Mouse (Mus musculus) thymus, postnatal 25 days (tissue): ENCODE data around the gene Myt1l.

Source experiments
- DNase-seq: peaks from one replicate; pipeline ENCODE4 v3.0.0; 2022

Gene Myt1l

DNA sequence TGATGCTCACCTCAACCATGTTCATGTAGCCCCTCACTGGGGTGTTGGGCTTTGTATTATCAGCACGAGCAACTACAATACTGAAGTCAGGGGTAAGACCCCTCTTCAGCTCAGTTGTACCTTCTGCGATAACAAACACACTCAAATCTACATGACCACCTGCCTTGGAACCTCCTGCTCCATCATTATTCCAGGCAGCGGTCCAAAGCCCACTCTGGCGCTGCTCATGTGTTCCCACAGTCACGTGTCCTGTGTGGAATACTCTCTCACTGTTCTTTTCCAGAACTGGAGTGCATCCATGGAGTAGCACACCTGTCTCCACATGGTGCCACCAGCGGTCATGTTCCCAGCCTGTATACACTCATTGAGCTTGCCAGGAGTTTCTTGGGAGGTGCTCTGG is 42.2 kb downstream of the Myt1l start:
- no peak for DNase-seq

DNA sequence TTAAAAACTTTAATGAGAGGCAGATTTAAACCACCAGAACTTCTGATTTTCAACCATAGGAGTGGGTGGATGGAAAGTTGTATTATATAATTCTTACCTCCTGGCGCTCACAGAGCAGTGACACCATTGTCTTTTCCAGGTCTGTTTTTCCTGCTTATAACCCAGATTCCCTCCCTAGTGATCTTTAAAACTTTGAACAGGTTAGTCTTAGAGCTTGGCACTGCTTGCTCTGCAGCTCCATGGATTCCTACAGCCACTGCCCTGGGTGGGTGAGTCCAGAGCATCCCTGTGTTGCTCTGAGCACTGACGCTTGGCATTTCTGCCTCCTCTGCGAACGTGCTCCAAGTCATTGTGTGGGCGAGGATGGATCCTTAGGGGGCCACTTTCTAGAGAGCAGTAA is 43.4 kb downstream of the Myt1l start:
- no peak for DNase-seq

DNA sequence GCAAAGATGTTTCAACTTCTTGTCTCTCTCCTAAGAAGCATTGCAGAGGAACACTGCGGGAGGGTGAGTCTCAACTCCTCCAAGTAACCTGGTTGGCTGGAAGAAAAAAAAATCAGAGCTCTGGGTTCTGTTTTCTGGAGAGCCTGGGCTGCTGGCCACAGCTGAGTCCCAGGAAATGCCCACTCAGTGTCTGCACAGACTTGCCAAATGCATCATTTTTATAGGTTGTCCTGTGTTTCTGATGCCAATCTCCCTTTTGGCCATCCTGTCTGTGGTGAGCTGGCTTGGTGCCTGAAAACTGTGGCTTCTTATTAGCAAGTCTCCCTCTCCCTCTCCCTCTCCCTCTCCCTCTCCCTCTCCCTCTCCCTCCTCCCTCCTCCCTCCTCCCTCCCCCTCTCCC is 65.6 kb downstream of the Myt1l start:
- no peak for DNase-seq

DNA sequence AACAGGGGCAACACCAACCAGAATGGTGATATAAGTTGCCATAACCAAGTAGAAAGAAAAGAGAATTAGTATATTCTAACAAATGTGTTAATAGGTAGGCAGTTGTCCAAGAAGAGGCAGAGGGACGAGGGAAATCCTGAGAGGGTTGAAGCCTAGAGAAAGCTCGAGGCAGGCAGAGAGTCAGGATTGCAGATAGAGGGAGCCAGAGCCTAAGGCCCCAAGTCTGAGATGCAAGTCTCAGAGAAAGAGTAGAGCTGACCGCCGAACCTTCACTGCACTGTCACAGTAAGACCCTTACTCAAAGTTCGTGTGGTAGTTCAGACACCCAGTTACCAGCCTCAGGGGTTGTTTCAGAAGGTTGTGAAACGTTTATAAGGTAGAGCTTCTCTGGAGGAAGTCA is 71.7 kb downstream of the Myt1l start:
- no peak for DNase-seq

DNA sequence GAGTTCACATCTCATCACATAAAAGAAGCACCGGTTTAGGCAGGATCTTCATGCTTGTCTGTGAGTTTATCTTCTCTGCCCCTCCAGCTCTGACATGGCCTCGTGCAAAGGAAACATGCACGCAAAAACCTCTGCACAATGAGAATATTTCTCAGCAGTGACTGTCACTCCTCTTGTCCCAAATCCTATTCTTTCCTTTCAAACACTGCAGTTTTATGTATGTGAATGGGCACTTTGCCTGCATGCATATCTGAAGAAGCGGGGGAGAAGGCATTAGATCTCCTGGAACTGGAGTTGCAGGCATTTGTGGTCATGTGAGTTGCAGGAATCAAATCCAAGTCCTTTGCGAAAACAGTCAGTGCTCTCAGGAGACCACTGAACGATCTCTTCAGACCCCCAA is 73.0 kb downstream of the Myt1l start:
- no peak for DNase-seq

DNA sequence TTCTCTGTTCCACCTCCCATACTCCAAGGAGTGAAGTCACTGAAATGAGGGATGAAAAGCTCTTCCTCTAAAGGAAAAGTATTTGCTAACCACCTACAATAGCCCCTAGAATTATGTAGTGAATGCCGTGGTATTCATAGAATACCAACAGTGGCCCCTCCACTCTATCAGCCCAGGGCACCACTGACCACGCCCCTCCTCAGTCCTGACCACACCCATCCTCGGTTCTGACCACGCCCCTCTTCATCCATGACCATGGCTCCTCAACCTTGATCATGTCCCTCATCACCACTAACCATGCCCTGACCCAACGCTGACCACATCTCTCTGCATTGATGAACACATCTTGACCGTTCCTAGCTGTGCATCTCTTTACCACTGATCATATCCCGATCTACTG is 76.5 kb downstream of the Myt1l start:
- no peak for DNase-seq

DNA sequence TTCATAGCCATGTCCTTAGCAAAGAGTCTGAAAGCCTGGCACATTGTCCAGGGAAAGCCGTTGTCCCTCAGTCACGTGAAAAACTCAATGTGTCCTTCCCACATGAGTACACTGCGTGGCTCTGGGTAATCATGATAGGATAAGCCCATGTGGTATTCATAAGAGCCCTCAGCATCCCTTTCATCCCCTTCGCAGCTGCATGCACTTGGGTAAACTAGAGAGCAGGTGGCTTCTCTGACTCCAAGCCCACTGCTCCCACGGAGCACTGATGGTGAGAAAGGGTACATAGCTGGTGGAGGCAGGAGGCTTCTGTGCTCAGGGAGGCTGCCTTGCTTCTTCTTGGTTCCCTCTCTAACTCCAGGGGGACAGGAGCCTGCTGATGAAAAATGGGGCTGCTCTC is 76.9 kb downstream of the Myt1l start:
- DNase-seq, result no peak

DNA sequence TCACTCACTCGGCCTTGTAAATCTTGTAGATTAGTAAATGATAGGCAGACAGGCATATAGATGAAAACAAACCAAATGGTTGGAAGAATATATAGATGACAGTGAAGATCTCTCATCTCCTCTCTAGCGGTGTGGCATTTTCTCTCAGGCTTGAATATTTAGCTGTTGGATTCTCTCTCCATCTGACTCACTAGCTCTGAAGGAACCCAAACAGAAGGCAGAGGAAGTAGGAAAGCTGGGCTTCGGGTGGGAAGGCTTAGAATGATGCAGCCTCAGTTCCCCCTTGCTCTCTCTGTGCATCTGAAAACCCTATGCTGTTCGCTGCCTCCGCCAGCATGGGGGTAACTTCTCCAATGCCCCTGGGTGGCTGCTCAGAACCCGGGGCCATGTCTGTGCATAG is 78.0 kb downstream of the Myt1l start:
- no peak for DNase-seq

DNA sequence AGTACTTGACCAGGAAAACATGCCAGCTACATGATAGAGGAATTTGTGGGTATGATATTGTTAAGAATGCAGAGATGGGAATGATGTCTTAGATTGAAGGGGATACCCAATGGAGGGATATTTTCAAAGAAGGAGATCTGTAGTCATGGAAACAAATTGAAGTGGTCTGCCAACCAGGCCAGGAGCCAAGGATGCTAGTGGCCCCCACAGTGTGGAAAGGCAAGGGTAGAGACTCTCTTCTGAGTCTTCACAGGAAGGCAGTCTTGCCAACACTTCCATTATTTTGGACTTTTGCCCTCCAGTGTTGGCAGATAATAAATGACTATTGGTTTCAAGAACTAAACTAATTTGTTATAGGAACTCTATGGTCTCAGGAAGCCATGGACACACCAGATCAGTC is 89.6 kb downstream of the Myt1l start:
- DNase-seq, result no peak

DNA sequence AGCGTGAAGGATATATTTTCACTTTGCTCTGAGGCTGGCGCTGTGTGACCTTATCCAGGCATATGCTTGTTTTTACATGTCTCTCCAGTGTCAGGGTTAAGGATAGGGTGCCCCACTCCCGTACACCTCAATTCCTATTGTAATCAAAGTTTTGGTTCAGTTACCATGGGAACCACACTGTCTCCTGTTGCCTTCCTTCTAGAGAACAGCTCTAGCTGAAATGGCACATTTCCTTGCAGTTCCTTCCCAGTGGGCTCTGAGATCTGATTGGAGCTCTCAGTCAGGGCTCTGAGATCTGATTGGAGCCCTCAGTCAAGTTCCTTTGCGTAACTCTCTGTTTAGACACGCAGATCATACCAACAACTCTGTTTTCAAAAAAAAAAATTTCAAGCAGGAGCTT is 93.3 kb downstream of the Myt1l start:
- DNase-seq, result no peak

DNA sequence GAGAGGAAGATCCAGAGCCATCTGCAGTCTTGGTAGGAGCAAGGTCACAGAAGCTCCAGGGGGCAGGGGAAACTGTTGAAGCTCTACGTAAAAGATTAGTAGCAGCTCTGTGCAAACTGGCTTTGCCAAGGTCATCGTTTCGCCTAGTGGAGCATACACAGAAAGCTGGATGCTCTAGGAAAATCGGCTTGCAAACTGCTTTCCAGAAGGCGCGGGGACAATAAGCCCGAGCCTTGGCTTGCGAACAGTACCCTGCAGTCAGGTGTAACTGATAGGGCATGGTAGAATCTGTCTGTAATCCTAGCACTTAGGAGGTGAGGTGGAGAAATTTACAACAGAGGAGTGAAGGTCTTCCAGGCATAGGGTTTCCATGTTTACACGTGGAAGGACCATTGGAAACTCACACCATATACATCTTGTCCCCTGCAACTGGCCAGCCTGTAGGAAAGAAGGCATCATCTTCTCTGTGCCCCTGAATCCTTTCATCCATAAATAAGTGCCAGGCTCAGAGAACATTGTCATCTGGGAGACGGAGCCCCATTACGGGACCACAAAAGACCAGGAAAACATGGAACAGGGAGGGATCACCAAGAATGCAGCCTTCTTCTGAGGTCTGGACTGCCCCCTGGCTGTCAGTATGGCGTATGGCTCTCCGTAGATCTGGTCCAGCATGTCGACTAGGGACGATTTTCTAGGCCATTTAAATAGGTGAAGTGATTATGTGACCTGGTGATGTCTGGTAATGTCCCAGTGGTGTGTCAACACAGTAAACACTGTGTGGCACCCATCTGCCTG is 100.0 kb downstream of the Myt1l start:
- no peak for DNase-seq

DNA sequence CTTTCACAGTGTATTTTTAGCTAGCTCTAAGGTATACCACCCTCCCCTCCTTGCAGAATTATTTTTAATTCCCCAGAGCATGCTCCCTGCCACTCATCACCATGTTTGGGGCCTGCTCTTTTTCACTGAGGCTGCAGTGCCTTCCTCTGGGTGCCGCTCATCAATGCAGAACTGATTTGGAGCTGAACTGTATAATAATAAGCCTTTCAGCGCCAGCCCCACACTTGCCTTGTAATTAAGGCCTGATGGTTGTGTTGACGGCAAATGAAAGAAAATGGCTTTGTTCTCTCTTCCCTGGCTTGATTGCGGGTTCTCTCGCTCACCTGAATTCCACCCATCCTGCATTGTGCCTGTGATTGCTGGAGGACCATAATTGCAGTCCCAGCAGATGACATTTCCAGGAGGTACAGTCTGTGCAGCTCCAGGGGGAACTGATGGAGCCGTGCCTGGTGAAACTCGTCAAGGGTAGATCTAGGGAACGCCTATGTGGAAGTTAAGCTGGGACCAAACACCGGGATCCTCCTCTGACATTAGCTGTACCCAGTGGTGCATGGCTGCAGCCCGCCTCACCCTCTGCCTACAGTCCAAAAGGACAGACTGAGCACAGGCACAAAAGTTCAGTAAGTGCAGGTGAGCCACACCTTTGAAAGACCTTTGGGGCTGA is 101.8 kb downstream of the Myt1l start:
- no peak for DNase-seq

DNA sequence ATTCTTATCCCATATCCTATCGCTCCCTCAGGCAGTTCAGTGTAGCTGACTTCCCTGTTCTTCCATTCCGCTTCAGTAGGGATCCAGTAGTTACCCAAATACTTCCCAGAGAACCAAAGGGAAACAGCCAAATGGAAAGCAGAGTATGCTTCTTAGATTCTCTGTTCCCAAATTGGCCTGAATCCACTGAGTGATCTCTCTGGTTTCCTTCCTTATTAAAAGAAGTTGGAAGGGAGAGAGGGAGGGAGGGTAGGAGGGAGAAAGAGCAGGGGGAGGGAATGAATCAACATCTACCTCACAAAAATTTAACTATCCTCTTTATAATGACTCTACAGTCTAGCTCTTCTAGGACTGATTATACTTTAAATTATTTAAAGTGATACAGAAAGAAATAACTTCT is 106.3 kb downstream of the Myt1l start:
- no peak for DNase-seq

DNA sequence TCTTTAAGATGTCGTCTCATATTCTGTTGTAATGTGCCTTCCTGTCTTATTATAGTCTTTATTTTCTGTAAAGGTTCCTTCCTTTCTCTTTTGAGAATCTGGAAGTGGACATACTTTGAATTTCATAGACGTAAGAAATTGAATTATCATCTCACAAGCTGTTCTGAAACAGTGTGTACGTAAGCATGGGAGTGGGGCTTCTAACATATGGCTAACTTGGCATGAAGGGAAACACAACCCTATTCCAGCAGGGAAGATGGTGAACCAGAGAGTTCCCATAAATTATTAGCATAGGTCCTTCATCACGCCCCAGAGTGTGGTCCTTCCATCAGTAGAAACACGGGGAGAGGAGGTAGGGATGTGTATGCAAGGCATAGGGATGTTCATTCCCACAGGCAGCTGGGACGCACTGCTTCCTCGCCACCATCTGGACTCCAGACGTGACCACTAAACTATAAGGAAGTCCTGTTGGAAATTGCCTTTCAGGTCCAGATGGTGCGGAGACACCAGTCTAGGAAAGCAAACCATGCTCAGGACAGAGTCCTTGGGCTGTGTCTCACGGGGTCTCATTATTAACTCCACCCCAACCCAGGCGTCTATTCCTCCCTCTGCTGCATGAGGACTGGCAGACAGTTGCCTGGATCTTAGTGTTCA is 111.5 kb downstream of the Myt1l start:
- DNase-seq, result no peak

DNA sequence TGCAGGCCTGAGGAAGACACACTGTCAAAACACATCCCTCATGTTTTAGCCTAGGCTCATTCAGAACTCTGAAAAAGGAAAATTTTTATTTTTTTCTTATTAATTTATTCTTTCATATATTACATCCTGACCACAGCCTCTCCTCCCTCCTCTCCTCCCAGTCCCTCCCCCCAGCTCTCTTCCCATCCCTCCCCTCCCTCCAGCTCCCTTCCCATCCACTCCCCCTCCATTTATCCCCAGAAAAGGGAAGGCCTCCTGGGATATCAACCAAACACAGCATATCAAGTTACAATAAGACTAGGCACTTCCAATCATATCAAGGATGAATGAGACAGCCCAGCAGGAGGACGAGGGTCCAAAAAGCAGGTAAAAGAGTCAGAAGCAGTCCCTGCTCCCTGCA is 112.0 kb downstream of the Myt1l start:
- DNase-seq, result no peak

DNA sequence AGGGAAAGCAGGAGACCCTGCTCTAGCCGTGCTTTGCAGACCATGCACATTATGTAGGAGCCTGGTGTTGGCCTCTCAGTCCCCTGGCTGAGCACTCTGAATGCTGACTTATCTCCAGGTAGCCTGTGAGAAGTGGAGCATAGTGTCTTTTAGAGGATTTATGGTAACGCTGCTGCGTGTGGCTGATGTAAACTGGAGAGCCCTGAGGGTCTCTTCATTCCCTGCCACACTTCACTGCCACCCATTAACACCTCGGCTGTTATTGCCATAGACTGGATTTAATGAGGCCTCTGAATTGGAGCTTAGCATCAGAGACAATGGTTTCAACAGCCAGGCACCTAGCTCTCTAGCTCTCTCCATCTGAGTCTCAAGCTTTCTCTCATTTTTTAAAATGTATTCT is 114.7 kb downstream of the Myt1l start:
- no peak for DNase-seq

DNA sequence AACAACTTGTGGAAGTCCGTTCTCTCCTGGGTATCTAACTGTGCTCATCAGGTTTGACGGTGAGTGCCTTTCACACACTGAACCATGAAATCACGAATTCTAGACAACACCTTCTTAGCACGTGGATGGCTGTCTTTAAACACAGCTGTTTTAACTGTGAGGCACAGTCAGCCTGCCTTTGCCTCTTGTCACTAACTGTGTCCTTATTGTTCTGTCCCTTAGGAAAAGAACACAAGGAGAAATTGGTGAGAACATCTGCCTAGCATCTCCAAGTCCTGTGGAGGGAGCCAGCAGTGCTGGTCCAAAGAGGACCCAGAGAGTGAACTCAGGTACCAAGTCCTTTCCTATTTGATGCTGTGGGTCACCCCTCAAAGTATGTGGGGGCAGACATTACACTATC is 115.9 kb downstream of the Myt1l start:
- no peak for DNase-seq

DNA sequence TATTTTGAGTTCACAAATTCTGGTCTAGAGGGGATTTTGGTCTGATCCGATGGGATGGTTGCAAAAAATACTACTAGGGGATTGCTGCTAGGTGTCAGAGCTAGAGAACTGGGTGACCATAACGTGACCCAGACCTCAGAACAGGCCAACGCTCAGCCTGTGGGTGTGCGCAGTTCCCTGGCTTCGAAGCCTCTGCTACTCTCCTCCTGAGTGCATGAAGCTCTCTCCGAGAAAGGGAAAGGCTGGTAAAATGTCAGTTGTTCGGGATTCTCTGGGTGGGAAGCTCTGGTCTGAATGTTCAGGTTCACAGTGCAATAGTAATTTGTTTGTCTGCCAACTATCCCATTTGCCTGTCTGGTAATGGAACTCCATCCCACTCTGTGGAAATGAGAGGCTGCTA is 116.5 kb downstream of the Myt1l start:
- no peak for DNase-seq

DNA sequence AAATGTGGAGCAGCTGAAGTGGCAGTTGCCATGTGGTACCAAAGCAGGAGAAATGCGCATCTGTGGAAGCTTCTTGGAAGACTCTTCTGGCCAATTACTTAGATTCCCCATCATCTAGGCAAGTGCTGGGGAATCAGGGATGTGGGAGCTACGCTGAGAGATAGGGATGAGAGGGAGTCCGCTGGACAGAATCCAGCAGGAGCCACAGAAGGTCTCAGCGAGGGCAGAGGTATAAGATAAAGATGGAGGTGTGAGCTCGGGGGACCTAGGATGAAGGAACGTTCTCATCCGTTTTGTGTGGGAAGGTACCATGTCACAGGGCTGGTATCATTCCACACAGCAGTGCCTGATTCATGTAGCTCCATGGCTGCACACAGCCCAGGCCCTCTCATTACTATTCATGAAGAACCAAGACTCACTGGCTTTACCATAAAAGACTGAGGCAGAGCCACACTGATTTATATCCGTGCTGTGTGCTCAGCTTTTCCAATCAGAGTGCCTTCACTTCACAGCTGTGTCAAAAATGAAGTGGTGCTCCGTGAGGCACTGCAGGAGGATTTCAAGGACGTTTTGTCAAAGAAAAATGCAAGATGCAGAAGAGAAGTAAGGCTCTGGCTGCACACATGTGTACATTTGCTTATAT is 121.4 kb downstream of the Myt1l start:
- no peak for DNase-seq

DNA sequence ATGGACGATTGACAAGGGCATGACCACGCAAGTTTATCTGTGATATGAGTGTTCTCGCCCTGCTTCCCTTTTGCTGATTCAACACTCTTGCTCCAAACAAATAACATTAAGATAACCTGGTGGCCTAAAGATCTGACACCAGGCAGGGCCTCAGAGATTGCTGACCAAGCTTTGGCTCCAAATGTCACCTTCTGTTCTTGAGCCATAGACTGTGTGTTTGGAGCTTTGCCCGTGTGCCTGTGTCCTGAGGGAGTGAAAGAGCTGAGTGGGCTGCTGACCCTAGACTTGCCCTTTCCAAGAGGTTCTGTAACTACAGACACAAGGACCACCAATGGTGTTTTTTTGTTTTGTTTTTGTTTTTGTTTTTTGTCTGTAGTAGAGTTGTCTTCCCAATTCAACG is 124.3 kb downstream of the Myt1l start:
- no peak for DNase-seq

DNA sequence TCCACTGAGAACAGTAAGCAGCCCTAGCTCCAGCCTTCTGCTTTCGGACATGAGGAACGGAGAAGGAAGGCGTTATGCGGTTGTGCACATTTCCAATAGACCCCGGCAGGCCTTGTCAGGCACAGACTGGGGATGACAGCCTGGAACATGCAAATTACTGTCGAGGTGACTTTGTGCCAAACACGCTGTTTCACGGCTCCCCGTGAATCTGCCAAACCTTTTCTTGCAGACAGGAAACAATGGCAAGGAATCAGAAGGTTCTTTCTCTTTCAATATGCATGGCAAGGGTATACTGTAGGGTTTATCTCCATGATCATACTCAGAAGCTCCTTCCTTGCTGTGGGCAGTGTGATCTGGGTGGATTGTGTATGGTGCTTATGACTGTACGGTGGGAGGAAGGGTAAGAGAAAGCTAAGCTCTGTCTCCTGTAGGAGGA is 127.0 kb downstream of the Myt1l start:
- DNase-seq, result no peak

DNA sequence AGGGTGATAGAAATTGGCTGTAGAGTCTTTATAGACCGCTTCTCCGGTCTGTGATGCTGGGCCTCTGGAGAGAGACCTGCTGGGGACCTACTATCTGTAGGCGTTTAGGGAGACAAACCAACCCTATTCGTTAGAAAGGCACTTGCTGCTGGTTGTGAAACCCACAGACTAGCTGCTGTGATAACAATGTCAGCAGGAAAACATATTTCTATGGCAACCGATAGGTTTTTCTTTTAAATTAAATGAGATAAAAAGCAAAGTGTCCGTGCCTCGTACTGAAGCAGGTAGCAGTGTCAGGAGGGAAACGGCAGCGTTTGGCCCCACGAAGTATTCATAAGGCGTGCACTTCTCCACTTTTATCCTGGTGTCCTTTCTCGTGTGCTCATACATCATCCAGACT is 127.5 kb downstream of the Myt1l start:
- DNase-seq, result no peak

DNA sequence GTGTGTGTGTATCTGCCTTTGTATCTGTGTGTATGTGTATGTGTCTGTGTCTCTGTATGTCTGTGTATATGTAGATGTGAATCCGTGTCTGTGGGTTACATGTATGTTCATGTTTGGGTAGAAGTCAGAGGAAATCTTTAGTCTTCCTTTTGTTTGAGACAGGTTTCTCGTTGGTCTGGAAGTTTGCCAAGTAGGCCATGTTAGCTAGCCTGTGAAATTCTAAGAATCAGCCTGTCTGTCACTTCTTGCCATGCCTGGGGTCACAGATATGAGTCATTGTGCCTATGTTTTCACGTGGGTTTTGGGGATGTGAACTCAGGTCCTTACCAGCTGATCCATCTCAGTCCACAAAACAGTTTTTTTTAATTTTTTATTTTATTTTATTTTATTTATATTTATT is 128.9 kb downstream of the Myt1l start:
- DNase-seq, result no peak

DNA sequence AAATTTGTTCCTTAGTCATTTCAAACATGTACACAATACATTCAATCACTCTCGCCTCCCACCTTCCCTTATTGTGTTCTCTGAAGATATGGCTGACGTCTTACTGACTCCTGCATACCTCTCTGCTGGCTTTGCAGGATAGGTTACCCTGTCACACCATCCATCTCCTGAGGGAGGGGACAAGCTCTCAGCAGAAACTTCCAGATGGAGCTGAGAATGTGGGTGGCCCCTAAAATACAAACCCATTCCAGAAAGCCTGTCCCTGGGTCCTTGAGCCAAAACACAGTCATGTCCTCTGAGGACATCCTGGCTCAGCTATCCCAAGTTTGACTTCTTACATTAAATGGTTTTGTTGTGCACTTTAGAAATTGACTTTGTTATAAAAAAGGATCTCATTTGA is 129.7 kb downstream of the Myt1l start:
- DNase-seq, result no peak
